In genomic region chr7:35388694-35389093, GRCm38 (mm10) we compare ENCODE assay signal across 30 mouse cellular contexts. TPM values are rescaled to one million over a fixed set of nuclear protein-coding genes. Genes with fewer than 3 reads are reported as not detected.
DNase-seq lines count a peak whose midpoint lies in the region; ATAC-seq and TF ChIP-seq lines count a peak whose summit lies in the region.
"Had no signal": no experiment of that assay in that cellular context is flagged by ENCODE, and none has a peak within 500 bp of the region (broad histone marks: within the 10 kb centered on the region; RNA-seq: fewer than 3 reads in every experiment).

No protein-coding gene starts in this region.

- H3K4me1 ChIP-seq in heart, embryonic 11.5 days (ENCODE audit: control insufficient read depth, insufficient read depth, low read length): peaks cover 7% of the 10 kb centered on the region; the same call in 1 of the 2 replicates
- peaks cover 12% of the 10 kb centered on the region for H3K4me1 ChIP-seq in kidney, embryonic 16.5 days (ENCODE audit: insufficient read depth, low read length)
- H3K4me1 ChIP-seq in lung, embryonic 16.5 days (replicated peaks; ENCODE audit: control insufficient read depth, insufficient read depth, low read length): no peaks in the 10 kb centered on the region
- peaks cover 1 to 13% of the 10 kb centered on the region in 2 experiments for H3K4me1 ChIP-seq in ES-E14 (ENCODE audit: control insufficient read depth in 2 of 2, insufficient read depth in 2 of 2, low read length in 2 of 2, poor library complexity in 1 of 2)
- H3K4me1 ChIP-seq: embryonic facial prominence, embryonic 13.5 days; forebrain, embryonic 12.5 days; hindbrain, embryonic 15.5 days; midbrain, embryonic 15.5 days; neural tube, embryonic 12.5 days had no signal

- WGBS in heart, embryonic 11.5 days (ENCODE audit: insufficient replicate concordance): 65% methylated on average over 6 of the region's 6 CpGs
- WGBS in kidney, embryonic 16.5 days: 27% methylated on average over 6 of the region's 6 CpGs
- WGBS in lung, embryonic 16.5 days: 42% methylated on average over 6 of the region's 6 CpGs

- H3K9ac ChIP-seq in heart, embryonic 11.5 days (ENCODE audit: low read depth, low read length): no peak overlapping the region
- H3K9ac ChIP-seq in kidney, embryonic 16.5 days (replicated peaks; ENCODE audit: low read length): no peak overlapping the region
- no peak overlapping the region for H3K9ac ChIP-seq in lung, embryonic 16.5 days (ENCODE audit: low read length)
- peak overlapping the region; percentile 17; the same call in 1 of the 2 replicates for H3K9ac ChIP-seq in ES-E14 (ENCODE audit: insufficient read depth, low read depth, low read length, poor library complexity, severe bottlenecking)
- H3K9ac ChIP-seq: embryonic facial prominence, embryonic 13.5 days; forebrain, embryonic 12.5 days; hindbrain, embryonic 15.5 days; liver, embryonic 13.5 days; midbrain, embryonic 15.5 days; neural tube, embryonic 12.5 days had no signal

- H3K4me2 ChIP-seq in heart, embryonic 11.5 days: no peak overlapping the region
- H3K4me2 ChIP-seq in kidney, embryonic 16.5 days (replicated peaks; ENCODE audit: low read depth, low read length): no peak overlapping the region
- no peak overlapping the region for H3K4me2 ChIP-seq in lung, embryonic 16.5 days (ENCODE audit: low read depth, low read length)
- H3K4me2 ChIP-seq: embryonic facial prominence, embryonic 13.5 days; forebrain, embryonic 12.5 days; hindbrain, embryonic 15.5 days; liver, embryonic 13.5 days; midbrain, embryonic 15.5 days; neural tube, embryonic 12.5 days had no signal

- H3K27ac ChIP-seq in heart, embryonic 11.5 days (ENCODE audit: low read depth, low read length): no peak overlapping the region; the same call in 1 of the 2 replicates
- H3K27ac ChIP-seq in kidney, embryonic 16.5 days (ENCODE audit: low read length): peak overlapping the region; percentile 85
- H3K27ac ChIP-seq in lung, embryonic 16.5 days (ENCODE audit: low read length): peak overlapping the region; percentile 34; the same call in 1 of the 2 replicates
- H3K27ac ChIP-seq in ES-E14 (ENCODE audit: insufficient read depth, low read depth, low read length, poor library complexity, severe bottlenecking): no peak overlapping the region
- H3K27ac ChIP-seq: embryonic facial prominence, embryonic 13.5 days; forebrain, embryonic 12.5 days; hindbrain, embryonic 15.5 days; left cerebral cortex, adult 2 months; liver, embryonic 13.5 days; midbrain, embryonic 15.5 days; neural tube, embryonic 12.5 days had no signal

- ATAC-seq in heart, embryonic 11.5 days (replicated peaks; ENCODE audit: insufficient number of reproducible peaks, low FRiP score, low TSS enrichment): peak; percentile 21; the same call in 1 of the 2 replicates
- peak; percentile 86 for ATAC-seq in kidney, embryonic 16.5 days (ENCODE audit: low FRiP score, low TSS enrichment)
- peak; percentile 72 for ATAC-seq in lung, embryonic 16.5 days (ENCODE audit: low read depth)
- ATAC-seq: midbrain, embryonic 15.5 days had no signal

- H3K27me3 ChIP-seq in heart, embryonic 11.5 days (ENCODE audit: control insufficient read depth, insufficient read depth, low read length): no peaks in the 10 kb centered on the region
- H3K27me3 ChIP-seq in kidney, embryonic 16.5 days (ENCODE audit: insufficient read depth, low read length): no peaks in the 10 kb centered on the region
- H3K27me3 ChIP-seq in lung, embryonic 16.5 days (ENCODE audit: control insufficient read depth, insufficient read depth, low read depth, low read length): no peaks in the 10 kb centered on the region
- H3K27me3 ChIP-seq: embryonic facial prominence, embryonic 13.5 days; forebrain, embryonic 12.5 days; hindbrain, embryonic 15.5 days; liver, embryonic 13.5 days; midbrain, embryonic 15.5 days; neural tube, embryonic 12.5 days had no signal

- H3K36me3 ChIP-seq in heart, embryonic 11.5 days (ENCODE audit: control insufficient read depth, insufficient read depth, low read length): peaks cover 3% of the 10 kb centered on the region
- peaks cover 21% of the 10 kb centered on the region for H3K36me3 ChIP-seq in kidney, embryonic 16.5 days (ENCODE audit: insufficient read depth, low read length)
- H3K36me3 ChIP-seq in lung, embryonic 16.5 days (ENCODE audit: control insufficient read depth, insufficient read depth, low read length): 0 out of 2 replicates have a peak, but pooled peaks cover 3% of the 10 kb centered on the region
- peaks cover 21% of the 10 kb centered on the region for H3K36me3 ChIP-seq in ES-E14 (ENCODE audit: control insufficient read depth, insufficient read depth, low read length, poor library complexity, severe bottlenecking)
- H3K36me3 ChIP-seq: midbrain, embryonic 15.5 days had no signal

- H3K4me3 ChIP-seq in heart, embryonic 11.5 days (ENCODE audit: low read depth, low read length): no peak overlapping the region
- H3K4me3 ChIP-seq in kidney, embryonic 16.5 days (ENCODE audit: low read length): no peak overlapping the region
- H3K4me3 ChIP-seq in lung, embryonic 16.5 days (ENCODE audit: low read length): no peak overlapping the region
- peak overlapping the region in 1 of 2 experiments; percentile 26; a peak in 1 of 4 replicates for H3K4me3 ChIP-seq in ES-E14 (ENCODE audit: insufficient read depth in 1 of 2, low read depth in 1 of 2, low read length in 2 of 2, poor library complexity in 1 of 2, severe bottlenecking in 1 of 2)
- H3K4me3 ChIP-seq: embryonic facial prominence, embryonic 13.5 days; erythroblast, embryonic 14.5 days; forebrain, embryonic 12.5 days; hindbrain, embryonic 15.5 days; left cerebral cortex, adult 2 months; liver, embryonic 13.5 days; megakaryocyte, embryonic 14.5 days; midbrain, embryonic 15.5 days; neural tube, embryonic 12.5 days had no signal

- in situ Hi-C loops in ES-E14 (cut with MboI; ENCODE audit: low sequenced_read_pairs in 2 of 2, unreplicated experiment in 2 of 2): no loop called here

- no peak for DNase-seq in heart, postnatal 4 days
- DNase-seq in kidney, postnatal 14 days: no peak
- DNase-seq in lung, postnatal 10 days: no peak
- no peak for DNase-seq in ES-E14 (ENCODE audit: low read depth, low spot score)
- no peak for DNase-seq in right cerebral cortex, postnatal 4 days
- DNase-seq: adrenal gland, postnatal 10 days; cerebellum, adult 2 months; cerebellum, postnatal 25 days; embryo, embryonic 11 days; gastrocnemius, postnatal 25 days; heart, adult 18-20 months; layer of hippocampus, adult 9-11 months; liver, embryonic 13.5 days; right cerebral cortex, postnatal 14 days; spleen, adult 18-20 months; thymus, postnatal 25 days had no signal

- no peaks in the 10 kb centered on the region for H3K9me3 ChIP-seq in heart, embryonic 11.5 days (replicated peaks; ENCODE audit: control insufficient read depth, low read length)
- no peaks in the 10 kb centered on the region for H3K9me3 ChIP-seq in kidney, embryonic 16.5 days (ENCODE audit: low read length)
- no peaks in the 10 kb centered on the region for H3K9me3 ChIP-seq in lung, embryonic 16.5 days (ENCODE audit: control insufficient read depth, low read length)
- no peaks in the 10 kb centered on the region for H3K9me3 ChIP-seq in ES-E14 (ENCODE audit: control insufficient read depth, insufficient read depth, low read depth, low read length)
- H3K9me3 ChIP-seq: embryonic facial prominence, embryonic 13.5 days; forebrain, embryonic 12.5 days; hindbrain, embryonic 15.5 days; liver, embryonic 13.5 days; megakaryocyte, embryonic 14.5 days; midbrain, embryonic 15.5 days; neural tube, embryonic 12.5 days had no signal

TF ChIP-seq in ES-E14, 5 proteins besides CTCF, POLR2A, EP300 and RAD21:
- TF ChIP-seq HCFC1 (IDR thresholded peaks at IDR 0.05; ENCODE audit: borderline replicate concordance, insufficient read depth, low read length) (no peak), CHD2 (IDR thresholded peaks at IDR 0.05; ENCODE audit: low read depth, low read length) (no peak)

RNA-seq across cellular contexts. Expression of gene Faap24, which starts 7.9 kb away (rescaled TPM):
- 15.2 and 16.2 TPM in 2 replicates for polyA plus RNA-seq in heart, embryonic 11.5 days (2014; fragmentation: Nextera tagmentation; extraction: Ambion mirVana)
- total RNA-seq in heart, postnatal 4 days (2021): 1 to 10 TPM; 4.6 to 4.7 TPM
- 16.9 and 17.8 TPM in 2 replicates for polyA plus RNA-seq in kidney, embryonic 16.5 days (2015; fragmentation: Nextera tagmentation; extraction: Ambion mirVana)
- polyA plus RNA-seq in lung, embryonic 16.5 days (2015; fragmentation: Nextera tagmentation; extraction: Ambion mirVana): 20.0 and 21.0 TPM in 2 replicates
- total RNA-seq in ES-E14 (2012; rRNA removed): 7.0 and 7.1 TPM in 2 replicates

RNA-seq across cellular contexts. Expression of gene Cep89, which starts 8.1 kb away (rescaled TPM):
- polyA plus RNA-seq in heart, embryonic 11.5 days (2014; fragmentation: Nextera tagmentation; extraction: Ambion mirVana): 32.2 and 33.3 TPM in 2 replicates
- 10 to 100 TPM; 26.4 to 26.6 TPM for total RNA-seq in heart, postnatal 4 days (2021)
- polyA plus RNA-seq in kidney, embryonic 16.5 days (2015; fragmentation: Nextera tagmentation; extraction: Ambion mirVana): 63.7 and 73.2 TPM in 2 replicates
- 54.1 and 54.4 TPM in 2 replicates for polyA plus RNA-seq in lung, embryonic 16.5 days (2015; fragmentation: Nextera tagmentation; extraction: Ambion mirVana)
- total RNA-seq in ES-E14 (2012; rRNA removed): 15.3 and 22.5 TPM in 2 replicates

RNA-seq across cellular contexts. Expression of gene Rhpn2, which starts 54.7 kb away (rescaled TPM):
- polyA plus RNA-seq in heart, embryonic 11.5 days (2014; fragmentation: Nextera tagmentation; extraction: Ambion mirVana): 8.3 and 8.5 TPM in 2 replicates
- 1 to 10 TPM; 4.1 to 4.4 TPM for total RNA-seq in heart, postnatal 4 days (2021)
- polyA plus RNA-seq in kidney, embryonic 16.5 days (2015; fragmentation: Nextera tagmentation; extraction: Ambion mirVana): 16.3 TPM in 2 replicates
- 5.9 and 6.6 TPM in 2 replicates for polyA plus RNA-seq in lung, embryonic 16.5 days (2015; fragmentation: Nextera tagmentation; extraction: Ambion mirVana)
- 12.6 and 12.7 TPM in 2 replicates for total RNA-seq in ES-E14 (2012; rRNA removed)

RNA-seq across cellular contexts. Expression of gene Slc7a9, which starts 59.9 kb away (rescaled TPM):
- 0.66 and 1.7 TPM in 2 replicates for polyA plus RNA-seq in heart, embryonic 11.5 days (2014; fragmentation: Nextera tagmentation; extraction: Ambion mirVana)
- total RNA-seq in heart, postnatal 4 days (2021): not detected
- 11.2 and 13.3 TPM in 2 replicates for polyA plus RNA-seq in kidney, embryonic 16.5 days (2015; fragmentation: Nextera tagmentation; extraction: Ambion mirVana)
- polyA plus RNA-seq in lung, embryonic 16.5 days (2015; fragmentation: Nextera tagmentation; extraction: Ambion mirVana): 0.14 and 0.31 TPM in 2 replicates
- 0.62 and 1.2 TPM in 2 replicates for total RNA-seq in ES-E14 (2012; rRNA removed)
- total RNA-seq: adrenal gland, postnatal 10 days; gastrocnemius, postnatal 25 days; heart, adult 18-20 months; heart, postnatal 25 days; left cerebral cortex, adult 2 months; left cerebral cortex, postnatal 36 days; MEL had no signal
- polyA plus RNA-seq: cerebellum, adult 2 months; hindbrain, embryonic 15.5 days; neural tube, embryonic 12.5 days had no signal

Comparison
In these comparisons a context has a peak if more than half of its experiments do, and no peak if none do; other contexts are left out.
1. ATAC-seq: peak in every context shown above with its lines; median percentile 86 in kidney, embryonic 16.5 days; 72 in lung, embryonic 16.5 days; 21 in heart, embryonic 11.5 days.
2. H3K27ac ChIP-seq: peak in kidney, embryonic 16.5 days (single experiment) and lung, embryonic 16.5 days (single experiment); none in heart, embryonic 11.5 days (single experiment) and ES-E14 (single experiment).